Mouse (Mus musculus) ES-E14 (cell line): ENCODE measurements at regions not wholly inside any gene's neighbourhood (a gene's known extent, or its start where the extent isn't known, plus 50 kb on each side); places are given as distances from the start of the nearest gene placed in this dataset.

Experiments used
- DNase-seq: peaks from one replicate; pipeline ENCODE4 v3.0.0-alpha.2; 2013; ENCODE audit warnings: low read depth, low spot score
- H3K27ac ChIP-seq: 2 replicates; pipeline ENCODE4 v1.5.1; 2012; ENCODE audit warnings: low read depth, mild to moderate bottlenecking, low read length, moderate library complexity, mixed read lengths; ENCODE audit not compliant: poor library complexity, insufficient read depth, severe bottlenecking
- H3K36me3 ChIP-seq: 2 replicates; pipeline ENCODE4 v1.6.1; 2012; ENCODE audit warnings: mild to moderate bottlenecking, low read length, moderate library complexity, mixed read lengths; ENCODE audit not compliant: control insufficient read depth, poor library complexity, insufficient read depth, severe bottlenecking
- H3K4me1 ChIP-seq, 2 experiments: fragments of 150-350 bp in 1 of 2; sonication (generic) in 1 of 2; 2 replicates each; pipeline ENCODE4 v1.6.1; 2012; ENCODE audit warnings: low read length in 2 of 2, mild to moderate bottlenecking in 1 of 2, mixed read lengths in 1 of 2; ENCODE audit not compliant: control insufficient read depth in 2 of 2, insufficient read depth in 2 of 2, poor library complexity in 1 of 2
- H3K4me3 ChIP-seq, 2 experiments: fragments of 150-350 bp in 1 of 2; sonication (generic) in 1 of 2; 2 replicates each; pipeline ENCODE4 v1.5.1; 2012; ENCODE audit warnings: low read length in 2 of 2, low read depth in 1 of 2, mild to moderate bottlenecking in 1 of 2, mixed read lengths in 1 of 2; ENCODE audit not compliant: insufficient read depth in 1 of 2, poor library complexity in 1 of 2, severe bottlenecking in 1 of 2
- H3K9ac ChIP-seq: 2 replicates; pipeline ENCODE4 v1.6.1; 2012; ENCODE audit warnings: low read depth, mild to moderate bottlenecking, low read length, mixed read lengths; ENCODE audit not compliant: poor library complexity, insufficient read depth, severe bottlenecking
- H3K9me3 ChIP-seq: fragments of 150-350 bp; sonication (generic); 2 replicates; pipeline ENCODE4 v1.6.1; 2012; ENCODE audit warnings: low read depth, mild to moderate bottlenecking, low read length; ENCODE audit not compliant: control insufficient read depth, insufficient read depth
- CHD2 ChIP-seq: IDR thresholded peaks from 2 replicates; pipeline ENCODE4 v1.6.1; 2014; ENCODE audit warnings: mild to moderate bottlenecking, low read depth, low read length, inconsistent platforms
- HCFC1 ChIP-seq: IDR thresholded peaks from 2 replicates; pipeline ENCODE4 v1.6.1; 2012; ENCODE audit warnings: low read length, inconsistent platforms, borderline replicate concordance; ENCODE audit not compliant: insufficient read depth
- MAFK ChIP-seq: IDR thresholded peaks from 2 replicates; pipeline ENCODE4 v1.6.1; 2014; ENCODE audit warnings: mild to moderate bottlenecking, low read depth, low read length, inconsistent platforms; ENCODE audit not compliant: insufficient read depth
- ZC3H11A ChIP-seq: IDR thresholded peaks from 2 replicates; pipeline ENCODE4 v1.6.1; 2012; ENCODE audit warnings: low read depth, mild to moderate bottlenecking, inconsistent platforms, low read length, borderline replicate concordance
- ZNF384 ChIP-seq: IDR thresholded peaks from 2 replicates; pipeline ENCODE4 v1.6.1; 2012; ENCODE audit warnings: low read depth, low read length, inconsistent platforms
- in situ Hi-C, 2 experiments: fragments of 600-800 bp; cut with MboI; formaldehyde crosslinking; loops; one replicate each; pipeline ENCODE4 v1.15.1; 2025; ENCODE audit warnings: low sequenced_read_pairs in 2 of 2, inconsistent platforms in 1 of 2; ENCODE audit not compliant: unreplicated experiment in 2 of 2

GRCm38 (mm10) chr2:74147193-74147592 lies 236.1 kb upstream of the Atp5g3 start:
- in situ Hi-C loops, result no loop called here
- TF ChIP-seq MAFK, result no peak
- TF ChIP-seq HCFC1, result no peak
- Histone ChIP-seq H3K9me3 (no peaks in the 10 kb centered on the region), H3K4me1 (peaks cover 0 to 2% of the 10 kb centered on the region in 2 experiments; a peak in 1 of 4 replicates), H3K4me3 (no peak overlapping the region), H3K9ac (no peak overlapping the region), H3K27ac (no peak overlapping the region), H3K36me3 (no peaks in the 10 kb centered on the region)
- DNase-seq, result no peak

- peaks cover 0 to 6% of the 10 kb centered on the region in 2 experiments; a peak in 2 of 4 replicates for H3K4me1 ChIP-seq
- DNase-seq, result no peak
These were observed 225.5 kb upstream of the Atp5g3 start for GRCm38 (mm10) chr2:74136624-74137003.

DNA sequence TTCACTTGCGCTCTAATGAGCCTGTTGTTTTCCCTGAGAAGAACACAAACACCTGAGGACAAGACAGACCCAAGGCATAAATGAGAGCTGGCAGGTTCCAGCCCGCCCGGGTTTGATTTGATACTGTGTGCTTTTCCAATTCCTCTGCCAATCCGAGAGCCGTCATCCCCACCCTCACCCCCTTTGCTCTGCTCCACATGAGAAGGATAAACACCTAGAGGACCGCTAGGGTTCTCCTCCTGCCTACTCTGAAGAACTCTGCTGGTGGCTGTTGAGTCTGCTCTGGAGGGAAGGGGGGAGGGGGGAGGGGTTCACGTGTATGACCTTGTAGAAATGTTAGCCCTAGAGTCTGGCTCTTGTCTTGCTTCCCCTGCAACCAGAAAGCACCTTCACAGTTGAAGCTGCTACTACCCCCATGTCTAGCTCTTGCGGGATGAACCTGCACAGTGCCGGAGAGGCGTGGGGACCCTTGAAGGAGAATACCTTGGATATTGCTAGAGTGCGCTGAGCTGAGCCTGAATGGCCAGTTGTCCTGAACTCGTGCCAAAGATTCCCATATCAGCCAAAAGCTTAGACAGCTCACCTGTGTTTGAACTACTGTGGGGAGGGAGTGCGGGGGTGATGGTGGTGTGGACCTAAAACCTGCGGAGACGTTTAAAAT lies 225.0 kb upstream of the Atp5g3 start:
- DNase-seq, result no peak
- TF ChIP-seq MAFK (no peak), HCFC1 (no peak), CHD2 (no peak), ZC3H11A (no peak), ZNF384 (no peak)
- in situ Hi-C loops, result no loop called here
- Histone ChIP-seq H3K9me3 (no peaks in the 10 kb centered on the region), H3K36me3 (no peaks in the 10 kb centered on the region), H3K4me3 (no peak overlapping the region), H3K9ac (no peak overlapping the region), H3K27ac (no peak overlapping the region), H3K4me1 (peaks cover 0 to 6% of the 10 kb centered on the region in 2 experiments; a peak in 2 of 4 replicates)

More at GRCm38 (mm10) chr2:74136624-74137003, 225.5 kb upstream of the Atp5g3 start:
- in situ Hi-C loops, result no loop called here
- H3K9ac ChIP-seq, result no peak overlapping the region
- H3K4me3 ChIP-seq, result no peak overlapping the region
- TF ChIP-seq HCFC1, result no peak
- TF ChIP-seq MAFK, result no peak
- no peak for TF ChIP-seq CHD2
- TF ChIP-seq ZNF384, result no peak
- TF ChIP-seq ZC3H11A, result no peak
- no peaks in the 10 kb centered on the region for H3K9me3 ChIP-seq
- H3K27ac ChIP-seq, result no peak overlapping the region
- no peaks in the 10 kb centered on the region for H3K36me3 ChIP-seq

DNA sequence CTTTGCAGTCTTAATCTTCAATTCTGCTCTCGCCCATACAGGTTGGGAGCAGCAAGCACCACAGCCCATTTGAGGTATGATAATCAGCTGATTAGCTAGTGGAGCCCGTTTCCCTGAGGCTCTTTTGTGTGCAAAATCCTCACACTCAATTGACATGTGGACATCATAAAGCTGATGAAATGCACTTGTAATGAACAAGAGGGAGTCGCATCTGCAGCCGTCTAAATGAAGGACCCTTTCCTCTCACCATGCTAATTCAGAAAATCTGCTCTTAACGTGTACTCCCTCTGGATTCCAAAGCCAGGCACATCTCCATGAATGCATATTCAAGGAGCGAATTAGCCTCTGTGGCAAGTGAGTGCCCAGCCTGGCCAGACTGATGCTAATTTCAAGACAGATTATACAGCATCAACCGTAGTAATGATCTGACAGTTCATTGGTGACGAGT lies 219.0 kb upstream of the Atp5g3 start:
- Histone ChIP-seq H3K36me3 (no peaks in the 10 kb centered on the region), H3K9ac (no peak overlapping the region), H3K9me3 (no peaks in the 10 kb centered on the region), H3K4me3 (no peak overlapping the region), H3K4me1 (peaks cover 2 to 7% of the 10 kb centered on the region in 2 experiments; a peak in 2 of 4 replicates), H3K27ac (no peak overlapping the region)
- TF ChIP-seq MAFK, result no peak
- no peak for TF ChIP-seq ZNF384
- in situ Hi-C loops, result no loop called here
- DNase-seq, result no peak
